Mouse (Mus musculus) spleen, postnatal 36 days (tissue): ENCODE data around the gene Ncf2.

Experiments used
- DNase-seq, 2 experiments: peaks; one replicate each; pipeline ENCODE4 v3.0.0; 2022; ENCODE audit warnings: low spot score in 2 of 2, mixed read lengths in 1 of 2

Gene Ncf2

GRCm38 (mm10) chr1:152831619-152832018, 31.6 kb downstream of the Ncf2 start:
- no peak for DNase-seq

GRCm38 (mm10) chr1:152832316-152832715, 32.3 kb downstream of the Ncf2 start:
- no peak for DNase-seq

GRCm38 (mm10) chr1:152835061-152835460, 35.1 kb downstream of the Ncf2 start:
- DNase-seq: no peak

DNA sequence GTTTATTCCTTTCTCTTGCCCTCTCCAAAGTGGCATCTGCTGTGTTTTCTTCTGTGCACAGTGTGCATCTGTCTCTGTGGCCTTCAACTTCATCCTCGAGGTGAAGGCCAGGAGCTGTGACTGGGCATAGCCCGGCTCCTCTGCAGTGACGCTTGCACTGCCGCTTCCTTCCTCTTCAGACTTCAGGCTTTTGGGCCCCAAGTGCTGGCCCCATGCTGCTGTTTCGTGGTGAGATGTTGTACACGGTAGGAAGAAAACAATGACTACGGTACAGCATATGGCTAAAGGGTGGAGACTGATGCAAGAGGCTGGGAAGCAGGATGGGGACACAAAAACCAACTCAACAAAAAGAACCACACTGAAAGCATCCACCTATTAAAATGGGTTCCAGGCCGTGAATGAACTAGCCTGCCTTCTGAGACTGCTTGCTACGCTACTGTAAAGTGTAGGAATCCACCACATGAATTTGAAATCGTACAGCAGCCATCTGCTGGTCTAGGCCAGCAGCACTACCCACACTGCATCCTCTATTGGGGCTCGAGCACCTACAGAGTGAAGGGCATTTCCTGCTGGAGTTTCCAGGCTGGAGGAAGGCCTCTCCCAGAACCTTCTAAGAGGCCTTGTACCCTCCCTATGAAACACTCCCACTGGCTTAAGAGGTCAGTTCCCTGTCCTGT, 38.2 kb downstream of the Ncf2 start:
- no peak for DNase-seq

GRCm38 (mm10) chr1:152838841-152839240, 38.8 kb downstream of the Ncf2 start:
- no peak for DNase-seq

GRCm38 (mm10) chr1:152840343-152840742, 40.3 kb downstream of the Ncf2 start:
- DNase-seq: no peak

DNA sequence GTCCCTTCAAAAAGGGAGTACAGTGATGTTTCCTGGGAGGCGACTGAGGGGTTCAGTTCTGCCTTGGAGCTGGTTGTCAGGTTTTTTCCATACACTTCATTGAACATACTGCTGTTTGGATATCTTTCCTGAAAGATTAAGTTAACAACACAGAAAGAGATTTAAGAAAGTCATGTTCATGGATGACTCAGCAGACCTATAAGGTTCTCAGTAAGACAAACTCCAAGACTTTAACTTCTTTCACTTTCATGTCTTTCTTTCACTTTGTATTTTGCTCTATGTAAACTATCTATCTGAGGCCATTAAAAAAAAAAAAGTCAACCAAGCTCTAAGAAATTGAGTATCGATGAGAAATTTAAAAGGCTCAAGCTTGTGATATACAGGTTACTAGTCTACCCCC, 41.1 kb downstream of the Ncf2 start:
- no peak for DNase-seq

GRCm38 (mm10) chr1:152844634-152845033, 44.6 kb downstream of the Ncf2 start:
- no peak for DNase-seq

DNA sequence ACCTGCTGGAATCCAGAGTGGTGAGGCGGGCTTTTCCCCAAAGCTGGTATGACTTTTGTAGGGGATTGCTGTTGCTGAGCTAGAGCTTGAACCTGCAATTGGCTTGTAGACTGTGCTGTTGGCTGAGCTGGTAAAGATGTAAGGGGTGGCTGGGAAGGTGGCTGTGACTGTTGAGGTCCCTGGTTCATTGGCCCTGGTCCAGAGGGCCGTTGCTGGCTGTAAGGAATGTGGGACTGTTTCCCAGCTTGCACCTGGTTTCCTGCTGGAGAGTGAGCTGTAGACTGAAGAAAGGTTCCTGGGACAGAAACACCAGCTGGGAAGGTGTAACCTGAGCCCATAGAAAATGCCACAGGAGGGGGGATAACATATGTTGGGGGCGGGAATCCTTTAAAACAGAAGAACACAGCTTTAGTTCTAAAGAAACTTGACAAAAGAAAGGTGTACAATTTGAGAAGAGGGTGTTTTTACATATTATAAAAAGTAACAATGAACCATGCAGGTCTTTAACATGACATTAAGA, 45.3 kb downstream of the Ncf2 start:
- no peak for DNase-seq

DNA sequence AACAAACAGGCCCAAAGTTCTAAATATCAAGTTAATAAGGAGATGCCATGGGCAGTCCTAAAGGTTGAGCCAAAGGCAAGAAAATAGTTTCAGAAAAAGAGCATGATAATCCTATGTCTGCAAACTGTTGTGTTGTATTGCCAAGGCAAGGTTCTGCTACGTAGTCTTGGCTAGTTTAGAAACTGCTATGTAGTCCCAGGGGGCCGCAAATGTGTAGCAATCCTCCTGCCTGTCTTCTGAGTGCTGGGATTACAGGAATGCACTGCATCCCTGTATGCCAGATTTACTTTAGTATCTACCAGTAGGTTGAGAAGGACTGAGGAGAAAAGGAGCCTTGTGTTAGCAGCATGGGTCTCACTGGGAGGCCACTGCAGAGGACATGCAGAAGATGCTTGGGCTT, 46.9 kb downstream of the Ncf2 start:
- no peak for DNase-seq

DNA sequence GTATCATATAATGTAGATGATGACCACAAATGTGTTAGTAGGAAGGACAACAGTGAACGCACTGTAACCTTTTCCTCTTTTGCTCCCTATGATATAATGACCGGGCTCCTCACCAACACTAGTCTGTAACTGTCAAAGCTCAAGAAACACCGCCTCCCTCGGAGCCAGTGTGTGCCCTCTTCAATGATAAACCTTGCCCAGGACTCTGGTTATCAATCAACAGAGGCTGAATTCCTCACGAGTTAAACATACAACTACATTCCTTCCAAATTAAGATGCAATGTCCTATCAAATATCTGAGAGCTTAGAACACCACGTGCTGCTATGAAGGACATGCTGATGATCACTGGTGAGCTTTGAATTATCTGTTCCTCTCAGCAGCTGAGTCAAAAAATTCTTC, 69.9 kb downstream of the Ncf2 start:
- DNase-seq: no peak

- DNase-seq: no peak
These were observed 71.0 kb downstream of the Ncf2 start for GRCm38 (mm10) chr1:152871031-152871430.
